Mouse (Mus musculus) small intestine, adult 2 months (tissue): Measurements from ENCODE around the gene Nhej1.

Experiments used
- CTCF ChIP-seq: fragments of 200-500 bp; IDR thresholded peaks from 2 replicates; pipeline ENCODE4 v1.5.1; 2012; ENCODE audit warnings: low read depth, mild to moderate bottlenecking, control low read depth, inconsistent platforms, low read length, moderate library complexity, mixed read lengths; ENCODE audit not compliant: insufficient replicate concordance, insufficient read length; ENCODE audit errors: extremely low read depth
- POLR2A ChIP-seq: fragments of 200-500 bp; IDR thresholded peaks from 2 replicates; pipeline ENCODE4 v1.6.1; 2012; ENCODE audit warnings: low read depth, mild to moderate bottlenecking, control low read depth, inconsistent platforms, low read length, moderate library complexity

DNA sequence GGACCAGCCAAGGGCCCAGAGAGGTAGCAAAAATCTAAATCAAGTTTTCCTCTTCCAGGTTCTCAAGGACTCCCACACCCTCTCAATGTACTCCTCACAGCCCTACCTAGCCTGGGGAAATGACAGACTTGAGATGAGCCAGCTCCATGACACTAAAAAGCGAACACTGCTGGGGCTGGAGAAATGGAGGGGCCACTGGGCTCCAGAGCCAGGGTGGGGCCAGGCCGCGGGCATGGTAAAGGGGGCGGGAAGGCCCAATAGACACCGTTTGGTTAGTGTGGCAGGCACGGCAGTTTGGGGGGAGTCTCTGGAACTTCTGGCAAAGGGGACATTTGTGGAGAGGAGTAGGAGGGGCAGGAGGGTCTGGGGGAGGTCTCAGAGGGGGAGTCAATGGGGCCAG, 11.3 kb upstream of the Nhej1 start:
- TF ChIP-seq CTCF (no peak), POLR2A (no peak)
